Mouse (Mus musculus): ENCODE data around the gene Rasl2-9.

GRCm38 (mm10) chr7:5125549-5126406 is at the start of gene Rasl2-9:
- TF ChIP-seq CTCF (IDR thresholded peaks at IDR 0.05; ENCODE audit: low read depth) (peak; percentile 80), EP300 (IDR thresholded peaks at IDR 0.05; ENCODE audit: low read depth) (peak; percentile 47; the same call in 1 of the 2 replicates)
